Mouse (Mus musculus): ENCODE data around the gene Vmn2r88. TPM values are rescaled to one million over a fixed set of nuclear protein-coding genes. Genes with fewer than 3 reads are reported as not detected.
"Not testable (repeated sequence)": the region's sequence is repeated elsewhere in the genome, so short reads cannot be mapped to it uniquely, and the experiment has no call there.

Gene Vmn2r88
- total RNA-seq (2015; ENCODE audit: low replicate concordance) (not detected in 2 replicates), total RNA-seq (2017; ENCODE audit: low replicate concordance) (not detected in 2 replicates)

DNA sequence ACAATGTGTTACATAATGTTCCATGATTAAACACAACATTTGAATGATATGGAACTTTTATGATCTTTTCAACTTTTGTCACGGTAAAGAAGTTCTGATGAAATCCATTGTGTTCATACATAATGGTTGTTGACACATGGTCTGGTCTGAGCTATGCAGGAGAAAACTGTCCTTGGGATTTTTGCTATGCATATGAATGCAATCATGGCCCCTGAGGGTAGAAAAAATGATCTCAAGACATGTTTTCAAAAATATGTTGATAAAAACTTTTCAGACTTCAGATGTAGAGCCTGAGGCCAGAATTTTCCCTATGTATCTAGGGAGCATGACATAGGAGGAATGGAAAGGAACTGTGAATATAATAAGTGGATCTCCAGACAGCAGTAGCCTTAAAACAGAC, at the start of gene Vmn2r88:
TSS of gene Vmn2r88 (plus strand) at position 301 of the 400 bp plus-strand sequence.
- ATAC-seq (replicated peaks; ENCODE audit: low FRiP score, poor library complexity, severe bottlenecking) = no peak

DNA sequence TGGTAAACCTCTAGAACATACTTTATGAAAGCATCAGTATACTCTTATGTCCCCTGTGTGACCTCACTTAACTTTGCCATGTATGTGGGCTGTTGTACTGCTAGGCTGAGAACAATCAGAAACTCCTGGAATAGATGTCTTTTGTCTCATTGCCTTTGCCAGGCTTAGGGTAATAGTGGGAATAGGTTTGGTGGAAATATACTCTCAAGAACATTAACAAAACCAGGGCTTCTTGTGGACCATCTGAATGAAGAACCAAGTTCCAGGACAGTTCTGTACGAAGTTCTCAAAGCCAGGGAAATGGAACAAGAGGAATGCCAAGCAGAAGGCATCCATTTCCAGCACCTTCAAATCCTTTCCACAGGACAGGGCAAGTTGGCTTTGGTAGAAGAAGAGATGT, 49.2 kb upstream of the Vmn2r88 start, which contains the start of gene Gm7247:
TSS of gene Gm7247 (plus strand) at position 301 of the 400 bp plus-strand sequence.
- ATAC-seq (replicated peaks; ENCODE audit: low FRiP score, poor library complexity, severe bottlenecking) = no peak

DNA sequence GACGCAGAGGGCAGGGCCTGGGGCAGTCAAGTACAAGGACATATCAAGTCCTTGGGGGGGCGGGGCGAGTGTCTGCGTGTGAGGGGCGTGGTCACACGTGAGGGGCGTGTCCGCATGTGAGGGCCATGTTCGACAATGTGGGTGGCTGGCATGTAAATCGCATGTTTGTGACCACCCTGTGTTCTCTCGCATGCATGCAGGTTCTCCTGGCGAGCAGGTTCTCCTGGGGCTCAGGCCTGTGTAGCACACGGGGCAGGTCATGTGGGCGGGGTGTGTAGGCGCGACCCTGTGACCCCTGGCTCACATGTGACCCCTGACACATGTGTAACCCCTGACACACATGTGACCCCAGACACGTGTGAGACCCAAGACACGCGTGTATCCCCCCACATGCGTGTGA, 27.8 kb upstream of the Vmn2r88 start:
- ATAC-seq (replicated peaks; ENCODE audit: low FRiP score, poor library complexity, severe bottlenecking) = no peak

DNA sequence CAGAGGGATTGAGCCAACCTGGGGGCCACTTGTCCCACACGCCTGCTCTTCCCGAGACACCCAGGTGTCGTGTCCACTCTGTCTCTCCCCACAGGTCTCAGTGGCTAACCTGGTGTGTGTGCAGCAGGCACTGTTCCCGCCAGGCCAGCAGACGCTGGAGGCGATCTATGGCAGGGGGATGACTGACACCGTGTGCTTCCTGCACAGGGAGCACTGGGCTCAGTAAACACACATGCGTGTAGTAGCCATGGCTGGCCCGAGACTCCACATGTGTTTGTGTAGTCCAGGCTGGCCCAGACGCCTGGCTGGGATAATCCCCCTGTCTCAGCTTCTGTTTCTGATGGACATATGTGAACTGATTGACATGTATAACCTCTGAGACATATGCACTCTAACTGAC, 26.3 kb upstream of the Vmn2r88 start:
- ATAC-seq (replicated peaks; ENCODE audit: low FRiP score, poor library complexity, severe bottlenecking) = no peak

DNA sequence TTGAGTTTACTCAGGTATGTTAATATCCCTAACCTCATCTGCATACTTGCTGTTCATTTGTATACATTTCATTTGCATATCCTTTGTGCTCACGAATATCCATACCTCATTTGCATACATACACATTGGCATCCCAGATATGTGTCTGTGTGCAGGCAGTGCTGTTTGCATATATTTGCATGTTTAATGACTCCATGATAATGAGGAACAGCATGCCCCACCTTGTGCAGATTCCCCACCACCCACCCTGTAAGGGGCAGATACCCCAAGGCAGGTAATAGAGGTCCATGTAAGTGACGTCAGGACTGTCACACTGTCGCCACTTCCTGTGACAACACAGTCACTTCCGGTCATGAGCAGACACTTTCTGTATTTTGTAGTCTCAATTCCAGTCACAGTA, 24.9 kb upstream of the Vmn2r88 start:
- ATAC-seq (replicated peaks; ENCODE audit: low FRiP score, poor library complexity, severe bottlenecking) = no peak

DNA sequence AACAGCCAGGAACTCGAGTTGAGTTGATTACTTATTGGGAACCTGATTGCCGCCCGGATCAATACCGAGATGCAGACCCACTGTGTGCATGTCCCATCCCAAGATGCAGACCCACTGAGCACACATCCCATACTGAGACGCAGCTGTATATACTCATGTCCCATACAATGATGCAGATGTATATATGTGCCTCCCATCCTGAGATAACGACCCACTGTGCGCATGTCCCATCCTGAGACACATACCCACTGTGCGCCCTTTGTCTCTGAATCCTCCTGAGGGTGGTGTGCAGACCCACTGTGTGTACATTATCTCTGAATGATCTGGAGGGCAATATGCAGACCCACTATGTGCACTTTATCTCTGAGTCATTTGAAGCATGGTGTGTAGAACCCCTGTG, 22.9 kb upstream of the Vmn2r88 start:
- no peak for ATAC-seq (replicated peaks; ENCODE audit: low FRiP score, poor library complexity, severe bottlenecking)

DNA sequence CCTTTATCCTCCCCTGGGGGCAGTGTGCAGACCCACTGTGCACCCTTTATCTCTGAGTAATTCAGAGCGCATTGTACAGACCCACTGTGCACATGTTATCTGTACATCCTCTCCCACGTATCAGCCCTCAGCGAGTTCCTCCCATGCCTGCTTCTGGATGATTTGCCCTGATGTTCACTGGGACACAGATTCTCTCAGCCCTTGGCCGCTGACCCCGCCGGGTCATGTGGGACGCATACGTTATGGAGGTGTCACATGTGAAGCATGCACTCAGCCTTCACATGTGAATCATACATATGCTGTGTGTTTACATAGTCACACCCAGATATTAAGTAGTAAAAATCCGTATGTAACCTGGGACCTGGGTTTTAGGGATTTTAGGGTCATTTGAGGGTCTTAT, 22.4 kb upstream of the Vmn2r88 start:
- no peak for ATAC-seq (replicated peaks; ENCODE audit: low FRiP score, poor library complexity, severe bottlenecking)

DNA sequence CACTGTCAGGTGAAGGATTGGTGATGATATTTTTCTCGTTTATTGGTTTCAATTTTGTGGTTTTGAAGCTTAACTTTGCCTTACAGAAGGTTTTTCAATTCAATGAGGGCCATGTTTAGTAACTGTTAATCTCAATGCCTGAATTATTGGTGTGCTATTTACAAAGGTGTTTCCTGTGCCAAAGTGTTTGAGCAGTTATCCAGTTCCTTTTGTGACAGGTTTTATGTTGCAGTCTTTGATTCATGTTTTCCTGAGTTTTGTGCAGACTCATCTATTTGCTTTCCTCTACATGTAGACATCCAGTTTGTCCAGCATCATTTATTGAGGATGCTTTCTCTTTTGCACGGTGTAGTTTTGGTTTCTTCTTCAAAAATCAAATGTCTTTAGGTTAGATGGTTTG, 13.3 kb downstream of the Vmn2r88 start:
- ATAC-seq (replicated peaks; ENCODE audit: low FRiP score, poor library complexity, severe bottlenecking) = no peak

DNA sequence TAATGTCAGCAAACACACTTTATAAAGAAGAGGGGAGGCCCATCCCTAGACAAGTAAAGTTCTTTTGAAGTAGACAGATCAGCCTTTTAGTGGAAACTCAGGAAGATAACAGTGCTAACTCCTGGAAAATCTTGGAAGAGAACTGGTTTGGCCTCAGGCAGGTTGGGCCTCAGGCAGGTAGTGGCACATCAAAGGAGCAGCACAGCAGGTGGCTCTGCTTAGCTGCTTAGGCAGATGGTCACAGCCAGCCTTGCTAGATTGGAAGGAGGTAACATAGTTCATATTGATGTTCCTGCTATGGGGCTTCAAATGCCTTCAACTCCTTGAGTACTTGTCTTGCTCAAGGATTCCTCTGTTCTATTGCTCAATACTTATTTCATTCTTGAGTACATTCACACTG, 19.5 kb downstream of the Vmn2r88 start:
- not testable (repeated sequence) for ATAC-seq (replicated peaks; ENCODE audit: low FRiP score, poor library complexity, severe bottlenecking)

DNA sequence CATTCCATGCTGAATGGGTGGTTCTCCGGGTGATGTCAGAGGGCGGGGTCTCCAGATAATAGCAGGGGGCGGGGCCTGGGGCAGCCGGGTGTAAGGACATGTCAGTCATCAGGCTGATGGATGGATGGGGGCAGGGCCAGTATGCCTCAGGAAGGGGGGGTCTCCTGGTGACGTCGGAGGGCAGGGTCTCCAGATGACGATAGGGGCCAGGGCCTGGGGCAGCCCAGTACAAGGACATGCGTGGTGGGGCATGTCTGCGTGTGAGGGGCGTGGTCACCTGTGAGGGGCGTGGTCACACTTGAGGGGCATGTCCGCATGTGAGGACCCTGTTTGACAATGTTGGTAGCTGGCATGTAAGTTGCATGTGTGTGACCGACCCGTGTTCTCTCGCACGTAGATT, 23.9 kb downstream of the Vmn2r88 start:
- no peak for ATAC-seq (replicated peaks; ENCODE audit: low FRiP score, poor library complexity, severe bottlenecking)

DNA sequence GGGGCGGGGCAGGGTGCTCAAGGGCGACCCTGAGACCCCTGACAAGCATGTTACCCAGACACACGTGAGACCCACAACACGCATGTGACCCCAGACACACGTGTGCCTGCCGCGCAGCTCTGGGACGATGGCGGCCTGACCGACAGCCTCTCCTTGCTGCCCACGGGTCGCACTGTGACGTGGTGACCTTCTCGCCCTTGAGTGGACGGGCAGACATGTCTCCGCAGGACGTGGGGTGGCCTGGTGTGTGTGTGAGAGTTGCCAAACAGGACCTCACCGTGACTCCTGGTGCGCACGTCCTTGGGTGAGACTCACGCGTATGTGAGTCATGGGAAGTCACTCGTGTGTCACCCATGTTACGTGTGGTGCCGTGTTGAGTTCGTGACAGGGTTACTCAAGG, 24.4 kb downstream of the Vmn2r88 start:
- no peak for ATAC-seq (replicated peaks; ENCODE audit: low FRiP score, poor library complexity, severe bottlenecking)

DNA sequence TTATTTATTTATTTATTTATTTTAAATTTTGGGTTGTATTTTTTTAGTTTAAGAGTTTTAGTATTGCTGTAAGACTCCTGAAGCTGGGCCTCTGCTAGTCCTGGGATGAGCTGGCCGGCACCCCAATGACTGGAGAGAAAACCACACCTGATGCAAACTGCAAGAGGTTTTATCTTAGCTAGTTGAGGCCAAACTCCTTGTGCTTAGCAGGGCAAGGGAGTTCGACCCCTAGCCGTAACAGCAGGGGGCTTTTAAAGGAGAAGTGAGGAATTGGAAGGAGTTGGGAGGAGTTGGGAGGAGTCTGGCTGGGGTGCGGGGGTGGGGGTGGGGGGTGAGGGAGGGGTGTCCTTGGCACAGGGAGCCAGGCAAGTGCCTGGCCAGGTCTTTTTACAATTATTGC, 28.3 kb downstream of the Vmn2r88 start:
- ATAC-seq (replicated peaks; ENCODE audit: low FRiP score, poor library complexity, severe bottlenecking) = no peak

DNA sequence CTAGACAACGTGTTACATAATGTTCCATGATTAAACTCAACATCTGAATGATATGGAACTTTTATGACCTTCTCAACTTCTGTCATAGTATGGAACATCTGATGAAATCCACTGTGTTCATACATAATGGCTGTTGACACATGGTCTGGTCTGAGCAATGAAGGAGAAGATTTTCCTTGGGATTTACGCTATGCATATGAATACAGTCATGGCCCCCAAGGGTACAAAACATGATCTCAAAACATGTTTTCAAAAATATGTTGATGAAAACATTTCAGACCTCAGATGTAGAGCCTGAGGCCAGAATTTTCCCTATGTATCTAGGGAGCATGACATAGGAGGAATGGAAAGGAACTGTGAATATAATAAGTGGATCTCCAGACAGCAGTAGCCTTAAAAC, 40.9 kb downstream of the Vmn2r88 start, which contains the start of gene Vmn2r89:
TSS of gene Vmn2r89 (plus strand) at position 301 of the 400 bp plus-strand sequence.
- not testable (repeated sequence) for ATAC-seq (replicated peaks; ENCODE audit: low FRiP score, poor library complexity, severe bottlenecking)

Other genes with a start within 250 kb of the Vmn2r88 start
- not detected in 2 replicates for gene Rnase2b, start 248.6 kb upstream of the Vmn2r88 start, total RNA-seq (2015; ENCODE audit: low replicate concordance)
- gene Rnase2b, start 248.6 kb upstream of the Vmn2r88 start, total RNA-seq (2017; ENCODE audit: low replicate concordance) = not detected in 2 replicates
- gene Ang2, start 211.7 kb upstream of the Vmn2r88 start, total RNA-seq (2015; ENCODE audit: low replicate concordance) = not detected in 2 replicates
- gene Ang2, start 211.7 kb upstream of the Vmn2r88 start, total RNA-seq (2017; ENCODE audit: low replicate concordance) = not detected in 2 replicates
- not detected in 2 replicates for gene Ear14, start 207.4 kb upstream of the Vmn2r88 start, total RNA-seq (2015; ENCODE audit: low replicate concordance)
- not detected in 2 replicates for gene Ear14, start 207.4 kb upstream of the Vmn2r88 start, total RNA-seq (2017; ENCODE audit: low replicate concordance)
- not detected in 2 replicates for gene Rnase2a, start 154.7 kb upstream of the Vmn2r88 start, total RNA-seq (2015; ENCODE audit: low replicate concordance)
- not detected in 2 replicates for gene Rnase2a, start 154.7 kb upstream of the Vmn2r88 start, total RNA-seq (2017; ENCODE audit: low replicate concordance)
- not detected in 2 replicates for gene Gm7247, start 49.1 kb upstream of the Vmn2r88 start, total RNA-seq (2015; ENCODE audit: low replicate concordance)
- not detected in 2 replicates for gene Gm7247, start 49.1 kb upstream of the Vmn2r88 start, total RNA-seq (2017; ENCODE audit: low replicate concordance)
- gene Vmn2r89, start 41.0 kb downstream of the Vmn2r88 start, total RNA-seq (2015; ENCODE audit: low replicate concordance) = not detected in 2 replicates
- gene Vmn2r89, start 41.0 kb downstream of the Vmn2r88 start, total RNA-seq (2017; ENCODE audit: low replicate concordance) = not detected in 2 replicates
- not detected in 2 replicates for gene Gm5622, start 142.0 kb downstream of the Vmn2r88 start, total RNA-seq (2015; ENCODE audit: low replicate concordance)
- not detected in 2 replicates for gene Gm5622, start 142.0 kb downstream of the Vmn2r88 start, total RNA-seq (2017; ENCODE audit: low replicate concordance)
- not detected in 2 replicates for gene Gm17175, start 163.2 kb downstream of the Vmn2r88 start, total RNA-seq (2015; ENCODE audit: low replicate concordance)
- not detected in 2 replicates for gene Gm17175, start 163.2 kb downstream of the Vmn2r88 start, total RNA-seq (2017; ENCODE audit: low replicate concordance)
- not detected in 2 replicates for gene Gm17174, start 181.3 kb downstream of the Vmn2r88 start, total RNA-seq (2015; ENCODE audit: low replicate concordance)
- gene Gm17174, start 181.3 kb downstream of the Vmn2r88 start, total RNA-seq (2017; ENCODE audit: low replicate concordance) = not detected in 2 replicates
- not detected in 2 replicates for gene Gm17078, start 200.5 kb downstream of the Vmn2r88 start, total RNA-seq (2015; ENCODE audit: low replicate concordance)
- not detected in 2 replicates for gene Gm17078, start 200.5 kb downstream of the Vmn2r88 start, total RNA-seq (2017; ENCODE audit: low replicate concordance)
- not detected in 2 replicates for gene Gm4181, start 224.8 kb downstream of the Vmn2r88 start, total RNA-seq (2015; ENCODE audit: low replicate concordance)
- gene Gm4181, start 224.8 kb downstream of the Vmn2r88 start, total RNA-seq (2017; ENCODE audit: low replicate concordance) = not detected in 2 replicates